Mouse (Mus musculus): ENCODE measurements around the gene Vmn1r222. TPM values are rescaled to one million over a fixed set of nuclear protein-coding genes. Genes with fewer than 3 reads are reported as not detected.

The Vmn1r222 gene
- polyA plus RNA-seq (2015; fragmentation: Nextera tagmentation; extraction: Ambion mirVana), result not detected in 2 replicates

DNA sequence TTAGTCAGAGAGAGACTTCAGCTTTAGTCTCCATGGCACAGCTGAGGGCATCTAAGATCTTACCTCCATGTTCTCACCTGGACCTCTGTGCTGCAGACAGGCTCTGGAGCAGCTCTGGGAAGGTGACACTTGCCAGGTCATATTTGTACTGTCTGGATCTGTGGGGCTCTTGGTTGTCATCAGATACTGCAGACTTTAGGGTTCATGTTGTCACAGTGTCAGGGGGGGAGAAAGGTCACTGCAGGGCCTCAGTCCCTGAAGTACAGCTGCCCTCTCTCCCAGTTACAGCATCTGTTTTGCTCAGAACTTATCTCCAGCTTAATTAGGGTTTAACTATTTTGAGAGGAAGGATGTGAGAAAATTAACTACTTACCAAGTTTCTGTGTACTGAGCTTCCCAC lies at the start of gene Vmn1r222:
Vmn1r222 (minus strand) TSS at position 101 of the 400 bp plus-strand sequence.

DNA sequence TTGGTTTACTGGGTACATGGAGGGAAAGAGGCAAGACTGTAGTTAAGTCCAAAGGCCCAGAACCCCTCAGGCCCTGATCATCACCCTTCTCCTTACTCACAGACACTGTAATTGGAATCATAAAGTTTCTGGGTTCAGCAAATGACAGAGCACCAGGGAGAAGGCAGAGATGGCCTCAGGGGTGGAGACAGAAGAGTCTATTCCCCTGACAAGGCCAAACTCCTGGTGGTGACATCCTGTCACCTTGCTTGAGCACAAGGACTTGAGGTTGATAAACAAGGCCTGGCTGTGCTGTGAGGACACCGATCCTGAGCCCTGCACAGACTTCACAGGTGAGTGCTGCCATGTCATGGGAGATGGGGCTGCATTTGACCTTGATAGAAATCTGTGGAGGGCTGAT lies 11.1 kb upstream of the Vmn1r222 start, which contains the start of gene Vmn1r223:
Vmn1r223 (plus strand) TSS at position 301 of the 400 bp plus-strand sequence.

DNA sequence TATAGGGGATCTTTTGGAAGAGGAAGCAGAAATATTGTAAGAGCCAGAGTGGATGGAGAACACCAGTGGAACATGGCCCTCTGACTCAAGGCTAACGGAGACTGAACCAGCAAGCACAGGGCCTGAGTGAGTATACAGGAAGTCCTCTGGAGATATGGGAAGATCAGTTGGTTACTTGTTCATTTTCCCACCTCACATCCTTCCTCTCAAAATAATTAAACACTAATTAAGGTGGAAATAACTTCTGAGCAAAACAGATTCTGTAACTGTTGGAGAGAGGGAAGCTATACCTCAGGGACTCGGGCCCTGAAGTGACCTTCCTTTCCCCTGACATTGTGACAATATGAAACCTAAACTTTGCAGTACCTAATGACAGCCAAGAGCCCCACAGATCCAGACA lies 21.9 kb downstream of the Vmn1r222 start, which contains the start of gene Vmn1r221:
Vmn1r221 (plus strand) TSS at position 301 of the 400 bp plus-strand sequence.

DNA sequence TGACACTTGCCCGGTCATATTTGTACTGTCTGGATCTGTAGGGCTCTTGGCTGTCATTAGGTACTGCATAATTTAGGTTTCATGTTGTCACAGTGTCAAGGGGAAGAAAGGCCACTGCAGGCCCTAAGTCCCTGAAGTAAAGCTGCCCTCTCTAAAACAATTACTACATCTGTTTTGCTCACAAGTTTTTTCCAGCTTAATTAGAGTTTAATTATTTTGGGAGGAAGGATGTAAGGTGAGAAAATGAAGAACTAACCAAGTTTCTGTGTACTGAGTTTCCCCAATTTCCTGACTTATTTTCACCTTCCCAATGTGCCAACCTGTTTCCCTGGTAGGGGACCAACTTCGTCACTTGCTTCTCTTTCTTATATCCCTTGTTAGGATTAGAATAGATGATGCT lies 47.9 kb downstream of the Vmn1r222 start, which contains the start of gene Vmn1r220:
Vmn1r220 (minus strand) TSS at position 101 of the 400 bp plus-strand sequence.

Other genes with a start within 250 kb of the Vmn1r222 start
- gene Vmn1r213, start 228.3 kb downstream of the Vmn1r222 start, polyA plus RNA-seq (2015; fragmentation: Nextera tagmentation; extraction: Ambion mirVana), result not detected in 2 replicates
- gene Vmn1r214, start 205.5 kb downstream of the Vmn1r222 start, polyA plus RNA-seq (2015; fragmentation: Nextera tagmentation; extraction: Ambion mirVana), result not detected in 2 replicates
- not detected in 2 replicates for gene Vmn1r215, start 167.9 kb downstream of the Vmn1r222 start, polyA plus RNA-seq (2015; fragmentation: Nextera tagmentation; extraction: Ambion mirVana)
- not detected in 2 replicates for gene Vmn1r217, start 117.7 kb downstream of the Vmn1r222 start, polyA plus RNA-seq (2015; fragmentation: Nextera tagmentation; extraction: Ambion mirVana)
- gene Vmn1r218, start 102.8 kb downstream of the Vmn1r222 start, polyA plus RNA-seq (2015; fragmentation: Nextera tagmentation; extraction: Ambion mirVana), result not detected in 2 replicates
- gene Vmn1r219, start 76.6 kb downstream of the Vmn1r222 start, polyA plus RNA-seq (2015; fragmentation: Nextera tagmentation; extraction: Ambion mirVana), result not detected in 2 replicates
- gene Vmn1r220, start 48.0 kb downstream of the Vmn1r222 start, polyA plus RNA-seq (2015; fragmentation: Nextera tagmentation; extraction: Ambion mirVana), result not detected in 2 replicates
- gene Vmn1r221, start 21.8 kb downstream of the Vmn1r222 start, polyA plus RNA-seq (2015; fragmentation: Nextera tagmentation; extraction: Ambion mirVana), result not detected in 2 replicates
- not detected in 2 replicates for gene Vmn1r223, start 11.2 kb upstream of the Vmn1r222 start, polyA plus RNA-seq (2015; fragmentation: Nextera tagmentation; extraction: Ambion mirVana)
- gene Zfp322a, start 133.3 kb upstream of the Vmn1r222 start, polyA plus RNA-seq (2015; fragmentation: Nextera tagmentation; extraction: Ambion mirVana), result 18.7 and 18.8 TPM in 2 replicates
- gene Abt1, start 187.9 kb upstream of the Vmn1r222 start, polyA plus RNA-seq (2015; fragmentation: Nextera tagmentation; extraction: Ambion mirVana), result 8.7 and 9.1 TPM in 2 replicates
- gene Btn1a1, start 230.0 kb upstream of the Vmn1r222 start, polyA plus RNA-seq (2015; fragmentation: Nextera tagmentation; extraction: Ambion mirVana), result not detected in 2 replicates